Mouse (Mus musculus) heart, postnatal 14 days (tissue): ENCODE measurements around the gene Arid3b. TPM values are rescaled to one million over a fixed set of nuclear protein-coding genes. Genes with fewer than 3 reads are reported as not detected.

Experiments used
- DNase-seq, 2 experiments: peaks; one replicate each; pipeline ENCODE4 v3.0.0; 2021 to 2022
- intact Hi-C: fragments of 180-260 bp; cut with DNase I; formaldehyde crosslinking; loops from one replicate; pipeline ENCODE4 v1.15.1; 2025
- total RNA-seq, 2 experiments: library from RNA; stranded (reverse); gene quantifications; 2 replicates each; pipeline ENCODE4 v1.2.3; 2021

The Arid3b gene
- total RNA-seq, 2 experiments from 2014 or later = 3.6 to 4.5 TPM

GRCm38 (mm10) chr9:57833762-57834471 lies 2.7 kb downstream of the Arid3b start:
- intact Hi-C loops = loop anchor here (2.0 kb wide), 1 partner anchor 69 kb away; the partner anchor contains the start of gene Clk3
- DNase-seq = no peak

- intact Hi-C loops = loop anchor here (2.0 kb wide), 2 partner anchors 29 to 67 kb away; partner anchors contain the start of gene Clk3
These were observed 5.1 kb downstream of the Arid3b start for GRCm38 (mm10) chr9:57831267-57832082.

DNA sequence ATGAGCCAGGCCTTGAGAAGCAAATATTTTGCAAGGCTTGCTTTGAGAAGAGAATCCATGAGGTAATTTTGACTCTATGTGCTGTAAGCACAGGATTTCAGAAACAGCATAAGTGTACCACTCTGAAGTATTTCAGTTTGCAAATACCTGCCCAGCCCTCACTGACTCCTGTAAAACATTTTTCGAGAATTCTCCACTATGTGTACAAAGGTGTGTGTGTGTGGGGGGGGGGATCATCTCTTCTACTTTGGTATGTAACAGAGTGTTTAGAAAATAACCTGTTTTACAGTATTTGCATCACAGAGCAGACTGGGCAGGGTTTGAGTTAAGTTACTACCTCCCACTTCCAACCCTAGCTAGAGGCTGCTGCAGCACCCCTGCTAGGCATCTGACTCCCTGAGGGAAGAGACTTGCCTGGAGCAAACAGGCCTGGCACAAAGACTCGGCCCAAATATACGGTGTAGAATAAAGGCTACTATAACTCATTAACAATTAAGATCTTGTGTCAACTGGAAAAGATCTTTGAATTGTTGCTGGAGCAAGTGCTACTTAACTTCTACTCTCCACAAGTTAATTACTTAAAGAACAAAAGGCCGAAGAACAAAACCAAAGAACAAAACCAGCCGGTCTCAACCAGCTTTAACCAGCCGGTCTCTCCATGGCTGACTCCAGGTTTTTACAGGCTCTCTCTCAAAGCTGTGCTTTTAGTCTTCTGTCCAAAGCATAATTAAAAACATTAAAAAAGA lies 6.6 kb downstream of the Arid3b start:
- intact Hi-C loops = loop anchor here (2.0 kb wide), 1 partner anchor 27 kb away; no protein-coding TSS in a partner anchor
- no peak for DNase-seq

More at GRCm38 (mm10) chr9:57831267-57832082, 5.1 kb downstream of the Arid3b start:
- DNase-seq = peak; percentile 98

DNA sequence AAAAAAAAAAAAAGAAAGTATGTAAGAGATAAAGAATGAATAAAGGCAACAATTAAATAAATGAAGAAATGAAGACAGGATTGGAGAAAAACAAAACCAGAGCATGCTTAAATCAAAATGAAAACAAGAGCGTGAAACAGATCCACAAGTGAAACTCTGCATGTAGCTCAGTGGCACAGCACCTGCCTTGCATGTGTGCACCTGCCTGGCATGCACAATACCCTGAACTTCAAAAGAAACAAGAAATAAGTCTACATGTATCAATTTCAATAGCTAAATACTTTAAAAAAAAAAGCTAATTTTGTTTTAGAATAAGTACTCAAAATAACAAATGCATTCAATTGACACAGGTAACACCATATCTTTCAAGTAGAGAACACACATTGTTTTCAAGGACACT lies 13.2 kb downstream of the Arid3b start:
- DNase-seq = no peak
- intact Hi-C loops = no loop called here

DNA sequence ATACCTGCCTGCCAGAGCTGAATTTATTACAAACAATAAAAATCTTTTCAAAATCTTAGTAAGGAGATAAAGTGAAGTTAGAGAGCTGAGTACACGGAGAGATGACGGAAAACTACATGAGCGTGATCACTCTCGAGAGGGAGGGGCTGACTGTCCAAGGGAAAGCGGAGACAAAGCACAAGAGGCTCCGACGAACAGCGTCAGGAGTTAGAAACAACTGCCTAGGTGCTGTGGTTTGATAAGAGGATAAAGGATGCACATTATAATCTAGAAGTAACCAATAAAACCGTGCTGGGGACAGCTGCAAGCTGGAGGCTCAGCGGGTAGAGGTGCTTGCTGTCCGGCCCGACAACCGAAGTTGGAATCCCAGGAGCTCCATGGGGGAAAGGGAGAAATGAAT lies 13.8 kb downstream of the Arid3b start:
- intact Hi-C loops = no loop called here
- no peak for DNase-seq

DNA sequence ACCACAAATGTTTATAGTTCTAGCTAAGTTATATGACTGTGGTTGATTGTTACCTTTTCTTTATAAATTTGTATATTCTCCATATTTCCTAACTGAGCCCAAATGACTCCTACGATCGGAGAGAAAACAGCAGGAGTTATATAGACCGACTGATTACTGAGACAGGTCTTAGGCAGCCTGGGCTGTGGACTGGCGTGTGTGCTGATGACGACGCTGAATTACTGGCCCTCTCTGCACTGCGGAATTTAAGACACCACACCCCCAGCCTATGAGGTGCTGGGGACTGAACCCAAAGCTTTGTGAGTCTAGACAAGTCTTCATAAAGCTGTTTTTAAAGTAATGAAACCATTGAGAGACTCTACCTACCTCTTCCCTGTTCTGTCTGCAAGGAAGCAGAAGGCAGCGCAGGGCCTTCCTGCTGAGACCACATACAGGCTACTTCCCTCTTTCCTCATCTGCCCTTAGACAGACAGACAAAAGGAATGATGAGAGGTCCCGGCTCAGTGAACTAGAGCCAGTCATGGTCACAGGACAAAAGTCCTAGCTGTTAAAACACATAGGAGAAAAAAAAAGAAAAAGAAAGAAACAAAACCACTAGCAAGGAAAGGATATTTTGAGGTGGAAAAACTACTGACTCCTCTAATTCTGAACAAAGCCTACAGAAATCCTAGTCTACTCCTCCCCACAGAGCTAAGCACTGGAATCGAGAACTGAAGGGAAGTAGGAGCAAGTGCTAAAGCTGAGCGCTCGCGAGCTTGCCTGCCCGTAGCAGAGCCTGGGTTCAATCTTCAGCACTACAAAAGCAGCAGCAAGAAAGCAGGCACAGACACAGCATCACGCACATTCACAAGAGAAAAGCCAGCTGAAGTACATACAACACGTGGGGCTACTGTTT lies 16.2 kb downstream of the Arid3b start:
- intact Hi-C loops = no loop called here
- DNase-seq = no peak

DNA sequence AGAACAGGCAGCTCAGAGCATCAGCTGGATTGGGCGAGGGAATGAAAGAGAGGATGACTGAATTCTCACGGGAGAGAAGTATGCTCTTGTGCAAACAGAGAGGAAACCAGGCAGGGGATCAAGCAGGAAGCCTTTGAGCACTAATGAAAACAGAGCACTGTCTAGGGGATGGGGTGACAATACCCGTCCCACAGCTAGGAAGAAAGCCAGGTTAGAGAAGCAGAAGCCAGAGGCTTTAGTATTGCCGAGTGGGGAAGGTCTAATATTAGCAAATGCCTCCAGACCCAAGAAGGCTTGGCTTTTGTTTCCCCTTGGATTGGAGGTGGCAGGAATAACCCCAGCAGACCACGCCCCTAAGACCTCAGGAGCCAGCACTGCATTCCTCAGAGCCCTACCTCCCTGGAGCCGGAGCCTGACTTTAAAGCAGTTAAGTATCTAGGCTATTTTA lies 19.3 kb downstream of the Arid3b start:
- DNase-seq = peak; percentile 31 to 63
- intact Hi-C loops = no loop called here

DNA sequence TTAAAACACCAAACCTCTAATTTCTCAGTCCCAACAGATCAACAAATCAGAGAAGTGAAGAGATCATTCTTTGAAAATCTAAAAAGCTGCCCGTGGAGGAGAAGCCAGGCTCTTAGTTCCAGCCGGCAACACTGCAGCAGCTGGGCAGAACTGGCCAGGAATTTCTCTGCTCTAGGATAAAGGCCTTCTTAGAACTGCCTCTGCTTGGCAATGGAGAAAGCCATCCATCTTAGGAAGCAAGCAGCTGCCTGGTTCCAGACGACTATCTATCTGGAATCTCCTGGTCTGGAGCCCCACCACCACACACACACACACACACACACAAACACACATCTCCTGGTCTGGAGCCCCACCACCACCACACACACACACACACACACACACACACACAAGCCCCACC lies 21.7 kb downstream of the Arid3b start:
- intact Hi-C loops = no loop called here

GRCm38 (mm10) chr9:57814014-57814413 lies 22.6 kb downstream of the Arid3b start:
- no peak for DNase-seq
- intact Hi-C loops = no loop called here

More for the DNA sequence above, 21.7 kb downstream of the Arid3b start:
- DNase-seq = no peak

- intact Hi-C loops = no loop called here
- no peak for DNase-seq
These were observed 24.5 kb downstream of the Arid3b start for GRCm38 (mm10) chr9:57811793-57812733.

- intact Hi-C loops = no loop called here
- DNase-seq = no peak
These were observed 25.9 kb downstream of the Arid3b start for GRCm38 (mm10) chr9:57810691-57811090.

- intact Hi-C loops = no loop called here
- DNase-seq = no peak
These were observed 27.8 kb downstream of the Arid3b start for GRCm38 (mm10) chr9:57808771-57809310.

DNA sequence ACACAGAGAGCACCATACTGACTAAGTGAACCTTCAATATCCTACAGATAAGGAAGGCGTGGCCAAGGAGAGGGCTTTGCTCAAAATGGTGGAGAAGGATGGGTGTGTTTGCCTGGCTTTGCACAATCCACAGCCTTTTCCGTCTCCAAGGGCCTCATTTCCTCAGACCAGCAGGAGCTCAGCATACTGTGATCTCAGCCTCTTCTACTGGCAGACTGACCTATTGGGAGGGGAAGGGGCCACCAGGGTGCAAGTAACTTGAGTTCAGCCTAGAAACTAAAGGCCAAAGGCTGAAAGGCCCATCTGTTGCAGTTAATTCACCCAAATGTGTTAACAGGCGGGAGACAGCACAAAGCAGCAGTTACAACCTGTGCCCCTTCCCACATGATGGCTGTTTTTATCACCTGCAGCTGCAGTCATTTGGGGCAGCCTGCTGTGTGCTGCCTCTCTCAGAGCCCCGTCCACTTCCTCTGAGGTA lies 29.4 kb downstream of the Arid3b start:
- no peak for DNase-seq
- intact Hi-C loops = no loop called here

- intact Hi-C loops = no loop called here
- DNase-seq = no peak
These were observed 30.5 kb downstream of the Arid3b start for GRCm38 (mm10) chr9:57806066-57806481.

DNA sequence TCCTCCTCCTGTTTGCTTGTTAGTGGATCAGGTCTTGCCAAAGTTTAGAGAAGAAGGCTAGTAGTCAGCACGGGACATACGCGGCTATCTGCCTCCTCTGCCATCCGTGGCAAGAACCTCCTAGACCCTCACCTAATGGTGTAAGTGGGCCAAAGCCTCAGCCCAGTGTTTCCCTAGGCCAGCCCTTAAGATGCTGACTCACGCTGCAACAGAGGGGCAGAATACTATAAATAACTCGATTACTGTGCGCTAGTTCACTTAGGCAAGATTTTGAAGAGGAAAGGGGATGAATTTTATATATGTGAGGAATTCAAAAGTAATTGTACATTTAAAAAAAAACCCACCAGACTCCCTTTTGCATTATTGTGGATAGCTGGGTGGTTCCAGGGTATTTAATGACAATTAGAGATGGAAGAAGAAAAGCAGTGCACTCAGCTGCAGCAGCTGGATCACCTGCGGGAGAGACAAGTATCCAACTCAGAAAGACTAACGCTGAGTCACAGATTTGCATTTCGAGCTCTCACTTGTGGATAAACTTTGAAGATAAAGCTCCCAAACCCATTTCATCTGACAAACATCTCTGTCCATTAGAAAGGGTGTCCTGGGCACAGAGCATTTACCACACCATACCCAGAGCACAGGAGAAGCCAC lies 31.4 kb downstream of the Arid3b start:
- intact Hi-C loops = no loop called here
- DNase-seq = no peak

DNA sequence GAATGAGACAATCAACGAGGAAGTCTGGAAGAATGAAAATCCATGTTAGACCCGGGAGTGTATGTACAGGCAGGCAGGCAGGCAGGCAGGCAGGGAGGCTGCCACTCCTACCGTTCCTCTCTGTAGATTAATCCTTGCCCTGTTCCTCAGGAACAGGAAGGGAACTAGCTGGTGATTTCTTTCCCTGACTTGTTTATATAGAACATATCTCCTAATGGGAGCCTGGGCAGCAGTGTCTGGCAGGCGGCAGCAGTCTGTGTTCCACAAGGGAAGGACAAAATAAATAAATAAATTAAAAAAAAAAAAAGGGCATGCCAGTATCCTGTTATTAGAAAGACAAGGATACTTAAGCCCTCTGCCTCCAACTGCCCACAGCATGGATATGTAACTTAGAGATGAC lies 32.8 kb downstream of the Arid3b start:
- DNase-seq = no peak
- intact Hi-C loops = loop anchor here (2.0 kb wide), 1 partner anchor 27 kb away; no protein-coding TSS in a partner anchor

- intact Hi-C loops = loop anchor here (2.0 kb wide), 1 partner anchor 28 kb away; no protein-coding TSS in a partner anchor
- DNase-seq = no peak
These were observed 33.5 kb downstream of the Arid3b start for GRCm38 (mm10) chr9:57803047-57803446.
